Mouse (Mus musculus) left cerebral cortex, adult 9 months (tissue): ENCODE results near the gene Ttc21b.
A peak's percentile ranks its signal among the peaks of the same experiment; 100 is the strongest.

Source experiments
- DNase-seq, 2 experiments: peaks; one replicate each; pipeline ENCODE4 v3.0.0; 2022; ENCODE audit warnings: low spot score in 2 of 2

Ttc21b gene

DNA sequence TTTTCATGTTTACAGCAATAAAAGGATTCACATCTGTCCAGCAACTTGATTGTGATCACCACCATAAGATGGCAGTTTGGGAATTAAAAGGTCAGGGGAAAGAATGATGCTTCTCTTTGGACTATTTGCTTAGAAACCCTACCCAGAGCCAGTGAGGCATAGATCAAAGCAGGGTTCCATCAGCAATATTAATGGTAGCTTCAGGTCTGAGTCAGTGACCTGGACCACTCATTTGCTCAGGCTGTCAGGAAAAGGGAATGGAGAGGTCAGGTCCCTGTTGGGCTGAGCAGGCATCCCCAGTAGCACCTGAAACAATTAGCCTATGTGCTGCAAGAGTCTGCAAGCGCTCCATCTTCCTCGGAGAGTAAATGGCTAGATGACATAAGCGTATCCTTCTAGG lies 84.8 kb downstream of the Ttc21b start:
- no peak for DNase-seq

DNA sequence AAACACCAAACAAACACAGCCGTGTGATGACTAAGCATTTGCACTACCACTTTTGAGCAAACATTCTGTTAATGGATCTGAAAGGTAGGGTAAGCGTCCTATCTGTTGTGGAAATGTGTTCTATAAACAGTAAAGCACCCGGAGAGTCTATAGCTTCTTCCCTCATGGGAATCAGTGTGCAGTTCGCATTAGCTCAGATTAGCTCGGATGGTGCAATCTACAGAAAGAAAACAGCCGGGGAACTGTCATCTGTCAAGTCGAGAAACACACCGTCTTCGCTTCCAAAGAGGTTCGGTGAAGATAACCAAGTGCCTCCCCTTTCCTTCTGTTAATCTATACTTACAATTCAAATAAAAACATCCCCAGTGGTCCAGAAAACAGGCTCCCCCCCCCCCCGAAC lies 85.7 kb downstream of the Ttc21b start:
- DNase-seq, result no peak

DNA sequence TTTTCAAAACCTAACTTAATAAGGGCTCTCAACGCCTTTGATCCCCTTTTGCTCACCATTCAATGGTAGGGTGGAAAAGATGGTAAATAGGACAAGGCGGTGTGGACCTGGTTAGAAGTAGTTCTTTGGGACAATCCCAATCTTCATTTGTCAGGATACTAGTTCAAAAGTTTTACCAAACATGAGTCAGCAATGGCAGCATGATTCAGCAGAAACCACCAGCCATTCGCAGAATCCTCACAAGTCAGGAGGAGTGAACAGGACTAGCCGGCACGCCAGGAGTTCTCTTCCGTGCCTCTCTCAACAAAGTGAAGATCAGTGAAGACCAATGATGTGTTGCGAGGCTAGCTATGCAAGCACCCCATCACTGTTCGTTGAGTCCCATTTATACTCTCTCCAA lies 91.4 kb downstream of the Ttc21b start:
- DNase-seq, result no peak

DNA sequence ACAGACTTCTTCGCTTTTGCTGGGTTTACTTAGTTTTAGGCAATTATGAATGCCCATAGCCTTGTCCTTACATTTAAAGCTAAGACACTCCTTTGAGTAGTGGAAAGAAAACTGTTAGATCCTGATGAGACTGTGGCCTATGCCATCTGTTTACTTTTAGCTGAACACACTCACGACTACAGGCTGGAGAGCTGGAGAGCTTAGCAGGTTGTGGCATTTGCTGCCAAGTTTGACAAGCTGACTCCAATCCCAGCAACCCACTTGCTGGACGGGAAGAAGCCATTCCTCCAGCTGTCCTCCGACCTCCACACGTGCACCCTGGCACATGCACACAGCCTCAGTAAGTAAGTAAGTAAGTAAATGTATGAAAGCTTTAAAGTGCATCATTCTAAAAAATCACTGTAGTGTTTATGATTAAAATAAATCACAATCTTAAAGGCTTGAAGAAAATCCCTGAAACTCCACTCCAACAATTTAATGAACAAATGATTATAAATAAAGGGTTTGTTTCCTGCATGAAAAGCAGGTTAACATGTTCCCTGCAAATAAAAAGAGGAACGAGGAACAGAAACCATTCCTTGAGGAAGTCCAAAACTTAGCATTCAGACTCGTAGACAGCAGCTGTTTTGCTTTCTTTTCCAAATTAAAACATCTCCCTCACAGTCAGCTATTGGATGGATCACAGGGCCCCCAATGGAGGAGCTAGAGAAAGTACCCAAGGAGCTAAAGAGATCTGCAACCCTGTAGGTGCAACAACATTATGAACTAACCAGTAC lies 98.1 kb downstream of the Ttc21b start:
- DNase-seq, result no peak

DNA sequence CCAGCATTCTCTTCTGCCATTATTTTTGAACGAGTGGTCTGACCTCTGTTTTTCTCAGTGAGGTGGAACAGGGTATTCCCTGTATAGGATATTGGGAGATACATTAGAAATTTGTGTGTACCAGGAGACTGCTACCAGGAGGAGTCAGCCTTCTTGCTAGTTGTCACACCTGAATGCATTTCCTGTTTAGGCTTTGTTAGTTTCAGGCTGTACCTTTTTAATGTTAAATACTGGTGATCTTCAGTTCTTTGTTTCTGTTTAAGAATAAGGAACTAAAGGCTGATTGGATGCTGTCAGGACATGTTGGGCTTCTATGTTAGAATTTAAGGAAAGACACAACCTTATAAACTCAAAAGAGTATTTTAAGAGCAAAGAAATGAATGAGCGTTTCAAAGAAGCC lies 105.0 kb downstream of the Ttc21b start:
- no peak for DNase-seq

DNA sequence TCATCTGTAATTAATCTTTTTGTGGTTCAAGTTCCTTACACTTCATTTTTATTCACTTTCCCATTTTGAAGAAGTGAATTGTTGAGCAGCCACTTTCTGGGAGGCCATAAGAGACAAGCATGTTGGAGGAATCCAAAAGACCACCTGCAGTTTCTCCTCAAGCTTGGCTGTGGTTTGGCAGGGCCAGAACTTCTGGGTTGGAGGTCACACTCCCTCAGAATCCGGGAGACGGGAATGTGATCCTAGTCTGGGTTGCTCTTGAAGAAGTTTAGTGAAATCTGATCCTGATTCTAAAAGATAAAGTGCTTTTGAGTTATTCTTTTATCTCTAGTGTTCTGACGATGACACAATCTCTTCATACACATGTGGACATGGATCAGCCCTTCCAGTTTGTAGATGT lies 105.9 kb downstream of the Ttc21b start:
- DNase-seq, result no peak

DNA sequence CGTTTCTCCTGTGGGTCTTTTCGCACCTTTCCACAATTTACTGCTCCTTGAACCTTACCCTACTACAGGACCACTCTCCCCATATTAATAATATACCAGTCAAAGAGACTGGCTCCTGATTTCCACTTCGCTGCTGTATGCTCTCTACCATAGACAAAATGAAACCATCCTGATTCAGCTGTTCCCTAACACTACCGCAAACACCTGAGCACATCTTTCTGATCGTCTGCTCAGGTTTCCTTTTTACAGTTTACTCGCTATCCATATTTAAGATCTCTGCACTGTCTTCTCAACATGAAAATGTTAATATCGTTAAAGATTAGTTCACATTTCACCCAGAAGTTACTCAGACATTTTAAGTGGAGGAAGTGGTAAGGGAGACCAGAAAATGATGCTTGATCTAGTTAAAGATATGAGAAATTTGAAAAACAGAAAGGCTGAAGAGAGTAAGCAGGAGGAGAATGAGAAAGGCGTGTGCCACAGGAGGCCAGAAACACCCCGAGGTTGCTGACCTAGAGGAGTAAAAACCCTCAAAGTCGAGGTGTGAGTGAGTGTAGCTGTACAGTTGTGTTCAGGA lies 107.7 kb downstream of the Ttc21b start:
- no peak for DNase-seq

DNA sequence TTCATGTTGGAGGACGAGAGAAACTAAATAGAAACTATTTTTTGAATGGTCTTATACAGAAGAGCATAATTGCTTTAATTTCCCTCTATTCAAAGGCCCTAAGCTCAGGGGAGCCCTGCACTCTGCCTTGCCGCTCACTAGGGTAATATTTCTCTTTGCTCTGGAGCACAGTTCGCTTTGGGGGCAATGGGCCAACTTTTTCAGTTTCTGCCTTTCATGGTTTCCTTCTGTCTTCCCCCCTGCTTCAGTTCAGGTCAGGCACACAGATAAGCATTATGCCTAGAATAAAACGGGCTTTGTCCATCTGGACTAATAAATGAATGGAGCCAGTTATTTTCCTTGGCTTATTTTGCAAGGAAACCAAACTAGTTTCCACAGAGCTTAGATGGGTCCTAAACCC lies 109.9 kb downstream of the Ttc21b start:
- peak in 1 of 2 experiments; percentile 29 for DNase-seq

DNA sequence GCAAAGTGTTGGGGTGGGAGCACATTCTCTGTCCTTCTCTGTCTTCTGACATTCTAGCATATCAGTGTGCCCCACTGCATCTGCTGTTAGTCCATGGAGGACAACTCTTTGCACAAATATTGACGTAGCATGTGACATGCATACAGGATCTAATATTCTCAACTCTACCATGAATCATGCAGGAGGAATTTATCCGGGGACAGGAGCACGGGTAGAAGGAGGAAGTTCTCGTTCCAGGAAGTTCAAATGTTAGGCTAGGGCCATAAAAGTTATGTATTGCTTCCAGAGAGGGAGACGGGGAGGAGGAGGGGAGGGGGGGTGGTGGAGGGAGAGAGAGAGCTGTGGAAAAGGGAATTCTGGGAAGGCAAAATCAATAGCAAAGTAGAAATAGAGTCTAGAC lies 111.6 kb downstream of the Ttc21b start:
- DNase-seq, result no peak

DNA sequence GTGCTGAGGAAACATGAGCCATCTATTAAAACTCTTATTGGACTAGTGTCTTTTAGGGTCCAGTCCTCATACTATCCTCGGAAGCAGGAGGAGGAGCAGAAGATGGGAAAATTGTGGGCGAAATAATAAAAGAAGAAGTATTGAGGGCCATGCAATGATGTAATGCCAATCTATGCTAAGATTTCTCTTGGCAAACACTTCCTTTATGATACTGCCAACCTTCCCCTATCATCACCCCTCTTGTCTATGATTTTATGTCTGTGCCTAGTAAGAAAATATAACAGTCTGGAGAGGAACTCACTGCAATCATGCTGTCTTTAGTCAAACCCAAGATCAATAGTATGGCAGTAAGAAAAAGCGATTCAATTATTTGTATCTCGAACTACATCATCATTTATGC lies 113.1 kb downstream of the Ttc21b start:
- DNase-seq, result no peak

DNA sequence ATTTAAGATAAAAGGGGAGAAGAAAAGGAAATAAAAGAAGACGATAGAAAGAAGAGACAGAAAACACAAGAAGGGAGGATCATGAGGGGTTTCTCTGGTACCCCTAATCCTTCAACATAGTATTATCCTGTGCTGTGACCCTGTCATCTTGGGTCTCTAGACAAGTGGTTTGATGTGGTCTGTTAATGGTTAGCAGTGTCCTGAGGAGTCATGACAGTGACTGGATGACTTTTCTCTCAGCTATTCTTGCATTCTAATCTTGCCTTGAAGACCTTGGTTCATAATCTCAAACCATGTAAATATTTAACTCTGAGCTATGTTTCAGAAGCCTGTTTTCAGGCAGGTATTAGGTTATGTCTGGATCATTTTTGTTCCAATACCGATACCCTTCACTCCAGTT lies 113.7 kb downstream of the Ttc21b start:
- no peak for DNase-seq

DNA sequence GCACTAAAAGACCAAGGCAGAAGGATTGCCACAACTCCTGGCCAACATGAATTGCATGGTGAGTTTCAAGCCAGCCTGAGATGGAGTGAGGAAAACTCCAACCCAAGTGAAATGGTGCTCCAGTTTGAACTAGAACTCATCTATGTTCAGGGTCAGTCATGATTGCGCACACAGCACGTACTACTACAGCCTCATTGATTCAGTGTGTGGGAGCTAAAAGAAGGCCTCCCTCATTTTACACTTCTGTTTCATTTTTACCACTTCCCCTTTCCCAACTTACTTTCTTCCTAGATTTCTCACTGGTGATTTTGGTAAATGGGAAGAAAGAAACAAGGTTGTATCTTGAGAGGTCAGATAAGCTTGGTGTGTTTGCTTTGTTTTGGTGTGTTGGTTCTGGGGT lies 114.1 kb downstream of the Ttc21b start:
- no peak for DNase-seq

DNA sequence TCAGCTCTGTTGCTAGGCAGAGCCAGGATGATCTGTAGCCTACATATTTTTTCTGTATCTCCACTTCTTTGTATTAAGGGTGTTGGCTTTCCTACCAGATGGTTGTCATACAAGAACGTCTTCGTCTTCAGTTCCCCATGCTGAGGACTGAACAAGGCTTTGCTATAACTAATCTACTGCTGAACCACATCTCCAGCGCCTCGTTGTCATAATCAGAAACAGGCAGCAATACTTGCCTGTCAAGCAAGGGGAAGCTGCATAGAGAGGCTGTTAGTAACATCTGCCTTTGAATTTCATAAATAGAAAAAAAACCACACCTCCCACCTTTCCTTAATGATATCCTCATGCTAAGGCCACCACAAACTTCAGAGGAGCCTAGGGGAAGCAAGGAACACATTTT lies 116.2 kb downstream of the Ttc21b start:
- no peak for DNase-seq
